Mouse (Mus musculus): ENCODE data around the gene Nrxn3. TPM values are rescaled to one million over a fixed set of nuclear protein-coding genes. Genes with fewer than 3 reads are reported as not detected.

Nrxn3 gene
- polyA plus RNA-seq, 1 experiment = 0.19 TPM

DNA sequence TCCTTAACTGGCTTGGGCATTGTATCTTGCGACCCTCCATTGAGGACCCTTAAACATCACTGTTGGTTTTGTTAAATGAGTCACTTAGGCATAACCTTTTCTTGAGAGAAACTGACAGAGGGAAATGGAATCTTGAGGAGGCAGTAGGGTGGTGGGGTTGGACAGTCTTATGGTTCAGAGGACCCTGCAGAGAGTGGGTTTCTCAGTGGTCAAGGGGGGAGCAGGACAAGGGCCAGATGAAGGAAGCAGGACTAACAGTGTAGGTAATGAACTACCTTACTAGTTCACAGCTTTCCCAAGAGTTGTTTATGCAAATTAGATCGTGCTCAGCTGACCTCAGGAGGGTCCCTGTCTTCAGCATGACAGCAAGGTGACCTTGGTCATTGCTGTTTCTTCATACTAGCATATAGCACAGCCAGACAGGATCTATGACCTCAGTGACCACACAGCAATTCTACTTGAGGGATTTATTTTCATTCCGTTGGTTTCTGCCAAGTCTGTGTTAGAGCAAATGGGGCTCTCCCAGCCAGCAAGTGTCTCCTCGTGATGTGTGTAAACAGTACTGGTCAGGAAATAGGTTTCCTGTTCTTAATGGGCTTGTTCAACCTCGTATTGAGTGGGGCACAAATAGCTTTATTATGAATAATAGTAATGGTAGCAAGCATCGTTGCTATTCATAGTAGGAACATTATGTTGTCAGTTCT is 384.4 kb downstream of the Nrxn3 start:
- H3K27me3 ChIP-seq (ENCODE audit: control insufficient read depth, insufficient read depth, low read length) = no peaks in the 10 kb centered on the region
- no peak for DNase-seq
- WGBS = 31% methylated on average over 6 of the region's 6 CpGs
- no peaks in the 10 kb centered on the region for H3K36me3 ChIP-seq (ENCODE audit: control insufficient read depth, insufficient read depth, low read length)
- TF ChIP-seq POLR2A (IDR thresholded peaks at IDR 0.05; ENCODE audit: control insufficient read depth, extremely low read depth, insufficient read depth, low read length, poor library complexity) = no peak
- no peak for TF ChIP-seq CTCF (IDR thresholded peaks at IDR 0.05; ENCODE audit: borderline replicate concordance, control insufficient read depth, extremely low read depth, insufficient read depth, low read length, poor library complexity)
- H3K27ac ChIP-seq (ENCODE audit: control insufficient read depth, insufficient read depth, low read length) = no peak overlapping the region
- no peak overlapping the region for H3K4me3 ChIP-seq (ENCODE audit: control insufficient read depth, insufficient read depth, low read length)
- H3K4me1 ChIP-seq (replicated peaks; ENCODE audit: control insufficient read depth, insufficient read depth, low read length) = no peaks in the 10 kb centered on the region

DNA sequence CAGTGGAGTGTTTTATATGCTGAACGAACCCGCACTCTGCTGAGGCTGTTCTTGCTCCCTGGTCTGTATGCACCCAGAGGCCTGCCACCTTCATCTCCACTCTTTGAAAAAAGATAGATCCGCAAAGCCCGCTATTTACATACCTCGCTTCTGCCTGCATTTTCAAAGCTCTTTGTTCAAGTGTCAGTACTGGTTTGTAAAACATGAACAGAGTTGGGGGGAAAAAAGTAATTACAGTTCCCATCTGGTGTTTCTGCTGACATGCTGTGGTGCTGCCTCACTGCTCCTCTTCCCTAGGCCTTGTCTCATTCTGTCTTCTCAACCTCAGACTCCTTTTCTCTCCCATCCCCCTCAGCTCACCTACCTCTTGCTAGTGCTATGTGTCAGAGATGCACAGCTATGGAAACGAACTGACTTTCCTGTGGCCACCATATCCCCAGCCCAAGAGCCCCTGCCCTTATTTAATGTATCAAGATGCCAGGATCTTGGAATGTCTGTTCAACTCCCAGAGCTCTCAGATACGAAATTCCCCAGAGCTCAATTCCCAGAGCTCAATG is 387.2 kb downstream of the Nrxn3 start:
- DNase-seq = no peak
- Histone ChIP-seq H3K27me3 (ENCODE audit: control insufficient read depth, insufficient read depth, low read length) (no peaks in the 10 kb centered on the region), H3K27ac (ENCODE audit: control insufficient read depth, insufficient read depth, low read length) (no peak overlapping the region), H3K4me1 (replicated peaks; ENCODE audit: control insufficient read depth, insufficient read depth, low read length) (no peaks in the 10 kb centered on the region), H3K4me3 (ENCODE audit: control insufficient read depth, insufficient read depth, low read length) (no peak overlapping the region), H3K36me3 (ENCODE audit: control insufficient read depth, insufficient read depth, low read length) (no peaks in the 10 kb centered on the region)
- 80% methylated on average over 7 of the region's 7 CpGs for WGBS
- no peak for TF ChIP-seq CTCF (IDR thresholded peaks at IDR 0.05; ENCODE audit: borderline replicate concordance, control insufficient read depth, extremely low read depth, insufficient read depth, low read length, poor library complexity)
- TF ChIP-seq POLR2A (IDR thresholded peaks at IDR 0.05; ENCODE audit: control insufficient read depth, extremely low read depth, insufficient read depth, low read length, poor library complexity) = no peak

DNA sequence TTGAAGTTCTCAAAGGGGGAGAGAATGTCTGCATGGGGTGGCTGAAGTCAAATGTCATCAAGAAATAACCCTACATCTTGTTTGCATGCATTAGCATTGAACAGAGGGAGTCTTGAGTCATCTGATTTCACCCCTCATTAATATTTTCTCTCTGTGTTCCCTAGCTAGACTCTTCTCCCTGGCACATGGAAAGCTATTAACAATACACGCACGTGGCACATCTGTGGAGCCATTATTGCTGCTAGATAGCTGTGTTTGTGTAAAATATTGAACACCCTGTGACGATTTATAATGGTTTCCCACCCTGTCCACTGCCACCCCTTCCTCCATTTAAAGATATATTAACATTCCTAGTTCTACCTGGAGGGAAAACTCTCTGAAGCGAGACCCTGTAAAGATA is 405.9 kb downstream of the Nrxn3 start:
- no peaks in the 10 kb centered on the region for H3K36me3 ChIP-seq (ENCODE audit: control insufficient read depth, insufficient read depth, low read length)
- no peak overlapping the region for H3K27ac ChIP-seq (ENCODE audit: control insufficient read depth, insufficient read depth, low read length)
- DNase-seq = no peak
- 85% methylated on average over 4 of the region's 4 CpGs for WGBS
- no peaks in the 10 kb centered on the region for H3K4me1 ChIP-seq (replicated peaks; ENCODE audit: control insufficient read depth, insufficient read depth, low read length)
- TF ChIP-seq CTCF (IDR thresholded peaks at IDR 0.05; ENCODE audit: borderline replicate concordance, control insufficient read depth, extremely low read depth, insufficient read depth, low read length, poor library complexity) (no peak), POLR2A (IDR thresholded peaks at IDR 0.05; ENCODE audit: control insufficient read depth, extremely low read depth, insufficient read depth, low read length, poor library complexity) (no peak)
- H3K27me3 ChIP-seq (ENCODE audit: control insufficient read depth, insufficient read depth, low read length) = no peaks in the 10 kb centered on the region
- no peak overlapping the region for H3K4me3 ChIP-seq (ENCODE audit: control insufficient read depth, insufficient read depth, low read length)

DNA sequence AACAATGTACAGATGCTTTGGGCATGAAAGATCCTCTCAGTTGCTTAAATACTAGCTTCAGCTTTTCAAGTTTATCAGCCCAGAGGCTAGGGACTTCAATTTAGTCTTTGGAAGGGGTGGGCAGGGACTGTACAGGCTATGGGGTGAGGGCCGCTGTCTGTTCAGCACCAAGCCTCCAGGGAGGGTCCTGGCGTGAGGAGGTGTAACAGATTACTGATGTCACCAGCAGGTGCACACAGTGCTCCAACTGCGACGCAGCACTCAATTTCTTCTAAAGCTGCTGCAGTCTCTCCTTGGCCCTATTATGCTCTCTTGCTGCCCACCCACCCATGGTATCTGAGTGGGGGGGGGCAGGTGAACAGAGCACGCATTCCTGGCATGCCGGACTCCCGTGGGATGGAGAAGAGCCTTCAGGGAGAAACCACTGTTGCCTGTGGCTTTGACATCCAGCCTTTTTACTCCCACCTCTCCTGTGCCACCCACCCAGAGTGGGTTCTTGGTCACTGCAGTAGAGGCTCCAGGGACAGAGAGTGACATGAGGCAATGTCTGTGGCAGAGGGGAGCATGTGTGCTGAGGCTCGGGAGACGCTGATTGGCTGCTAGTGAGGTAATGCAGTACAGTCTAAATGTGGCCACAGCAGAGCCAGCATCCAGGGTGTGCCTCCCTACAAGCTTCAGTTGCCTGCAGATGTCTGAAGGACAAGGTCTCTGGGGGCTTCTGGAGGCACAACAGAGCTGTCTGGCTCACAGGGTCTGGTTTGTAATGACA is 406.6 kb downstream of the Nrxn3 start:
- H3K27me3 ChIP-seq (ENCODE audit: control insufficient read depth, insufficient read depth, low read length) = no peaks in the 10 kb centered on the region
- H3K27ac ChIP-seq (ENCODE audit: control insufficient read depth, insufficient read depth, low read length) = no peak overlapping the region
- no peaks in the 10 kb centered on the region for H3K4me1 ChIP-seq (replicated peaks; ENCODE audit: control insufficient read depth, insufficient read depth, low read length)
- no peaks in the 10 kb centered on the region for H3K36me3 ChIP-seq (ENCODE audit: control insufficient read depth, insufficient read depth, low read length)
- DNase-seq = no peak
- no peak overlapping the region for H3K4me3 ChIP-seq (ENCODE audit: control insufficient read depth, insufficient read depth, low read length)
- TF ChIP-seq CTCF (IDR thresholded peaks at IDR 0.05; ENCODE audit: borderline replicate concordance, control insufficient read depth, extremely low read depth, insufficient read depth, low read length, poor library complexity) (no peak), POLR2A (IDR thresholded peaks at IDR 0.05; ENCODE audit: control insufficient read depth, extremely low read depth, insufficient read depth, low read length, poor library complexity) (no peak)
- 72% methylated on average over 9 of the region's 9 CpGs for WGBS

DNA sequence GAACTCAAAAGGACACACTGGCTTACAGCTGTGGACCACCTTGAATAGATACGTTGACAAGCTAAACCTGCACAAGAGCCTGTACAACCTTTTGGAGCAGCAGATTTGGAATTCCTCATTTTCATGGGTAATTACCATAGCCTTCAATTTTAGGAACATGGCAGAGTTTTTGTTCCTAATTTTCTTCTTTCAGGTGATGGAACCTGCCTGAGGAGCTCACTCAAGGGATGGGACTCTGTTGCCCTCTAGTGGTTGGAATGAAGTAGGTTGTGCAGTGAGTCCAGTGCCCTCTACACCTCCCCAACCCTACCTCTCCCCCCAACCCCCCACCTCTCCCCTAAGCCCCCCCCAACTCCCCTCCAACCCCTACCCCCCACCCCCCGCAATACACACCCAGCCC is 411.7 kb downstream of the Nrxn3 start:
- H3K4me1 ChIP-seq (replicated peaks; ENCODE audit: control insufficient read depth, insufficient read depth, low read length) = no peaks in the 10 kb centered on the region
- no peak overlapping the region for H3K27ac ChIP-seq (ENCODE audit: control insufficient read depth, insufficient read depth, low read length)
- no peak for TF ChIP-seq POLR2A (IDR thresholded peaks at IDR 0.05; ENCODE audit: control insufficient read depth, extremely low read depth, insufficient read depth, low read length, poor library complexity)
- TF ChIP-seq CTCF (IDR thresholded peaks at IDR 0.05; ENCODE audit: borderline replicate concordance, control insufficient read depth, extremely low read depth, insufficient read depth, low read length, poor library complexity) = no peak
- no peak for DNase-seq
- no peak overlapping the region for H3K4me3 ChIP-seq (ENCODE audit: control insufficient read depth, insufficient read depth, low read length)
- no peaks in the 10 kb centered on the region for H3K36me3 ChIP-seq (ENCODE audit: control insufficient read depth, insufficient read depth, low read length)
- no peaks in the 10 kb centered on the region for H3K27me3 ChIP-seq (ENCODE audit: control insufficient read depth, insufficient read depth, low read length)
- 81% methylated on average over 2 of the region's 2 CpGs for WGBS

DNA sequence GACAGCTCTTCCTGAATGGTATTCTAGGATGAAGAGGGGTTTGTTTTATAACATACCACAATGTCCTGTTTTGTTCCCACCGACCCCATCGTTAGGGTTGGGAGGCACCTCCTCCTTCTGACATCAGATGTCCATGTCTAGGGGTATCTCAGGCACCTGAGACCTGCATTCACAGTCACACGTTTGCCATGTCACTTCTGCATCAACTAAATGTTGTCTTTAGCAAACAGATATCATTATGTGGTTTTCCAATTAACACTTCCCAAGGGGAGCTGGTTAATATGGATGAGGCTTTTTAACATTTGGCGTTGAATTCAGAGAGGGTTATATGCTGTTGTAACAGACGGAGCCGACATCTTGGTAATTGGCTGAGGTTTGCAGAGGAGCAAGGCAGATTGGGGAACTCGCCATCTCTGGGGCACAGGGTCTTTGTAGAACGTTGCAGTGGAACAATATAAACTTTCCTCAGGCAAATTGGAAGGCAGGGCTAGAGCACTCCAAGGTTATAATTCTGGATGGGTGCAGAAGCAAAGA is 412.2 kb downstream of the Nrxn3 start:
- H3K36me3 ChIP-seq (ENCODE audit: control insufficient read depth, insufficient read depth, low read length) = no peaks in the 10 kb centered on the region
- DNase-seq = no peak
- TF ChIP-seq CTCF (IDR thresholded peaks at IDR 0.05; ENCODE audit: borderline replicate concordance, control insufficient read depth, extremely low read depth, insufficient read depth, low read length, poor library complexity) (no peak), POLR2A (IDR thresholded peaks at IDR 0.05; ENCODE audit: control insufficient read depth, extremely low read depth, insufficient read depth, low read length, poor library complexity) (no peak)
- H3K27me3 ChIP-seq (ENCODE audit: control insufficient read depth, insufficient read depth, low read length) = no peaks in the 10 kb centered on the region
- WGBS = 68% methylated on average over 8 of the region's 8 CpGs
- H3K4me1 ChIP-seq (replicated peaks; ENCODE audit: control insufficient read depth, insufficient read depth, low read length) = no peaks in the 10 kb centered on the region
- H3K4me3 ChIP-seq (ENCODE audit: control insufficient read depth, insufficient read depth, low read length) = no peak overlapping the region
- no peak overlapping the region for H3K27ac ChIP-seq (ENCODE audit: control insufficient read depth, insufficient read depth, low read length)

Measured in thymus, adult 2 months (tissue).